Mouse (Mus musculus): Measurements from ENCODE around the gene Rint1. TPM values are rescaled to one million over a fixed set of nuclear protein-coding genes. Genes with fewer than 3 reads are reported as not detected.

Rint1 gene
- polyA plus RNA-seq, 1 experiment from 2014 or later: 39.6 TPM

DNA sequence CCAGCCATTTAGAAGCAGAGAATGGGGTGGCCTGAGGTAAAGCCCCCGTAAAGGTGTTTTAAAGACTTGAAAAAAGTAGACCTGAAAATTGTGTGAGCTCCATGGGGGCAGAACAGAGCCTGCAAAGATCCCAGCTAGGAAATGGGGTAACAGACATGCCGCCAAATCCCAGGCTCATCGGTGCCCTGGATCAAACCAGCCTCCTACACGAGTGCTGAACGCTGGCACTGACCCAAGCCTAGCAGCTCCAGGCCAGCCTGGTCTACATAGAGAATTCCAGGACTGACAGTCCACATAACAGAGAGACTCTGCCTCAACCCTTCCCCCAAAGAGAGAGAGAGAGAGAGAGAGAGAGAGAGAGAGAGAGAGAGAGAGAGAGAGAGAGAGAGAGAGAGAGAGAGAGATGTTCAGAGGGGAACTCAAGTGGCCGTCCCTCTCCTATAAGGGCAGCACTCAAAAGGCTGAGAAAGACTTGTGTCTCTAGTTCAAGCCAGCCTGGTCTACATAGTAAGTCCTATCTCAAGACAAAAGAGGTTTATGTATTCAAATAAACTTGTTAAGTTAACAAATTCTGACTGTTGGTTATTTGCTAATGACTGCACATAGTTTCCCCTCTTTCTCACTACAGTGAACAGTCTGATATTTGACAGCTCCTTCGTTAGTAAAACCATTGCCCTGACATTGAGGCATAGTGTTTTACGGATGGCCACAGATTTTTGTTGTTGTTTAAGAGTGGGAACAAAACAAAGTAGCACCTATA lies 5.3 kb upstream of the Rint1 start:
- no peaks in the 10 kb centered on the region for H3K27me3 ChIP-seq
- peak overlapping the region; percentile 70 for H3K4me3 ChIP-seq
- no peaks in the 10 kb centered on the region for H3K9me3 ChIP-seq (replicated peaks)
- H3K36me3 ChIP-seq: no peaks in the 10 kb centered on the region
- 47% methylated on average over 8 of the region's 8 CpGs for WGBS
- no peak overlapping the region; the same call in 1 of the 2 replicates for H3K9ac ChIP-seq
- H3K4me1 ChIP-seq: peaks cover 8% of the 10 kb centered on the region; the same call in 1 of the 2 replicates
- no peak for ATAC-seq (ENCODE audit: low FRiP score)
- H3K4me2 ChIP-seq (replicated peaks): peak overlapping the region; percentile 66
- H3K27ac ChIP-seq: no peak overlapping the region

DNA sequence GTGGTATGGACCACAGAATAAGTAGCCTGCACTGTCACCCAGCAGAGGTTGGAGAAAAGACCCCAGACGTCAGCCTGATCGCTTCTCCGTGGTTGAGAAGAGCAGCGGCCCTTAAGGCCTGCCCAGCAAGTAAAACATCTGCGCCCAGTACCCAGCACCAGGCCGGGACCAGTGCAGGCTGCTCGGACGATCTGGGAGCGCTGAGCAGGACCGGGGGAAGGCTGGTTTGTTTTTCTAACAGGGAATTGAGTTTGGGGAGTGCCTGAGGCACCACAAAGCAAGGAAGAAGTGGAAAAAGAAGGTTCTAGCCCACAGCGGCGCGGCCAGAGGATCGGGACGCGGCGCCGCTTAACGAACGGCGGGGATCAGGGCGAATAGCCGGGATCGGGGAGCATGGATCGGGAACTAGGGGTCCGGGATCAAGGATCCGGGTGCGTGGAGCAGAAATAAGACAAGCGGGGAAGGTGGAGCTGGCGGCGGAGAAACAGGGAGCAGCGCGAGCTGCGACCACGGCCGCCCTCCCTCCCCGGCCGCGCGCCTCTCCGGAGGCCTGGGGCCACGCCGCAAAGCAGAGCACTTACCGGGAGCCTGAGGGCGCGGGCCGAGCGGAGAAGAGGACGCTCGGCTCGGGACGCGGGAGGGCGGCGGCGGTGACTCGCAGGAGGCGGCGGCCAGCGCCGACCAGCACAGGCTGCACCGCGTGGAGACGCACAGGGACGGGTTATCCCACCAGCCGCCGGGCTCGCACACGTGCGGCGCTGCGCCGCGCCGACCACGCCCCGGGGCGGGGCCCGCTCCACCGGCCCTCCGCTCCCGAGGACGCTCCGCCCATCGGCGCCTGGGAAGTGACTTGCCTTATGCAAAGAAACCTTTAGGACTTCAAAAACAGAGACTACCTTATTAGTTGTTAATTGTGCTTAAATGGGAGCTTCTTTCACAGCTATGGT lies 4.3 kb upstream of the Rint1 start, which contains the start of gene Pus7:
Gene Pus7 (minus strand): TSS at position 781 of the 947 bp plus-strand sequence.
- no peaks in the 10 kb centered on the region for H3K27me3 ChIP-seq
- peaks cover 10% of the 10 kb centered on the region for H3K4me1 ChIP-seq
- peak within 1 kb of the TSS; percentile 70 for H3K4me3 ChIP-seq
- 0 out of 2 replicates have a peak within 1 kb of the TSS, but pooled peaks have one; percentile 14 for H3K27ac ChIP-seq
- H3K36me3 ChIP-seq: no peaks in the 10 kb centered on the region
- H3K4me2 ChIP-seq (replicated peaks): peak within 1 kb of the TSS; percentile 66
- under 1% methylated on average over 51 of the region's 86 CpGs for WGBS
- no peaks in the 10 kb centered on the region for H3K9me3 ChIP-seq (replicated peaks)
- ATAC-seq (ENCODE audit: low FRiP score): peak; percentile 92
- H3K9ac ChIP-seq: peak within 1 kb of the TSS; percentile 80

DNA sequence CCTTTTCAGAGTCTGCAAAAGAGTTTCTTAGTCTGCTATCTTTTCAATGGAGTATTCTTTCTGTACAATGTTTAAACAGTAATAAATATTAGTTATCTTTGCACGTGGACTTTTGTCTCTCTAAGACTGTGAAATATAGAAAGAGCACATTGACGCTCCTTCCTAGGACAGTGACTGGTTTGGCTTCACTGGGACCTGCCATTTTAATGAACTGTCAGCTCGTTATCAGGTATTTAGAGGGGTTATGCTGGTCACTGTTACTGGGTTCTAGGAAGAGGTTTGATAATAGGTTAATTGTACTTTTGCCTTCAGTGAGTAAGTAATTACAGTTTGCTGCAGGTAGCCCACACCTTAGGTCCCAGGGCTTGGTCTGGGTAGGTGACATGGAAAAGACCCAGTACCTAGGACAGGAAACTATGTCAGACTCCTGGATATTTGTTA lies 899 bp downstream of the Rint1 start:
- peak overlapping the region; percentile 89 for H3K9ac ChIP-seq
- peak overlapping the region; percentile 93 for H3K4me2 ChIP-seq (replicated peaks)
- H3K36me3 ChIP-seq: peaks cover 7% of the 10 kb centered on the region; the same call in 1 of the 2 replicates
- no peak overlapping the region for H3K27ac ChIP-seq
- H3K9me3 ChIP-seq (replicated peaks): no peaks in the 10 kb centered on the region
- ATAC-seq (ENCODE audit: low FRiP score): no peak
- WGBS: 49% methylated on average over 3 of the region's 3 CpGs
- peak overlapping the region; percentile 86 for H3K4me3 ChIP-seq
- H3K4me1 ChIP-seq: peaks cover 7% of the 10 kb centered on the region
- H3K27me3 ChIP-seq: no peaks in the 10 kb centered on the region

GRCm38 (mm10) chr5:23789078-23789612 lies 1.6 kb downstream of the Rint1 start:
- no peak overlapping the region for H3K9ac ChIP-seq
- H3K4me1 ChIP-seq: peaks cover 7% of the 10 kb centered on the region
- no peak overlapping the region for H3K27ac ChIP-seq
- no peaks in the 10 kb centered on the region for H3K9me3 ChIP-seq (replicated peaks)
- ATAC-seq (ENCODE audit: low FRiP score): no peak
- H3K4me2 ChIP-seq (replicated peaks): no peak overlapping the region
- WGBS: 89% methylated on average over 4 of the region's 4 CpGs
- H3K36me3 ChIP-seq: peaks cover 10% of the 10 kb centered on the region
- no peak overlapping the region for H3K4me3 ChIP-seq
- H3K27me3 ChIP-seq: no peaks in the 10 kb centered on the region

- Histone ChIP-seq H3K9me3 (replicated peaks) (no peaks in the 10 kb centered on the region), H3K4me3 (no peak overlapping the region), H3K27ac (no peak overlapping the region), H3K36me3 (peaks cover 29% of the 10 kb centered on the region), H3K4me1 (peaks cover 7% of the 10 kb centered on the region), H3K4me2 (replicated peaks) (no peak overlapping the region), H3K9ac (no peak overlapping the region), H3K27me3 (no peaks in the 10 kb centered on the region)
- ATAC-seq (ENCODE audit: low FRiP score): no peak
- WGBS: 84% methylated on average over 2 of the region's 2 CpGs
Observed at GRCm38 (mm10) chr5:23792726-23793125, 5.2 kb downstream of the Rint1 start.

- Histone ChIP-seq H3K4me2 (replicated peaks) (no peak overlapping the region), H3K9ac (no peak overlapping the region), H3K9me3 (replicated peaks) (peaks cover 7% of the 10 kb centered on the region), H3K27me3 (no peaks in the 10 kb centered on the region), H3K4me1 (no peaks in the 10 kb centered on the region), H3K36me3 (peaks cover 83% of the 10 kb centered on the region), H3K4me3 (no peak overlapping the region), H3K27ac (no peak overlapping the region)
- no peak for ATAC-seq (ENCODE audit: low FRiP score)
- WGBS: 73% methylated on average over 5 of the region's 5 CpGs
Observed at GRCm38 (mm10) chr5:23814841-23815240, 27.3 kb downstream of the Rint1 start.

DNA sequence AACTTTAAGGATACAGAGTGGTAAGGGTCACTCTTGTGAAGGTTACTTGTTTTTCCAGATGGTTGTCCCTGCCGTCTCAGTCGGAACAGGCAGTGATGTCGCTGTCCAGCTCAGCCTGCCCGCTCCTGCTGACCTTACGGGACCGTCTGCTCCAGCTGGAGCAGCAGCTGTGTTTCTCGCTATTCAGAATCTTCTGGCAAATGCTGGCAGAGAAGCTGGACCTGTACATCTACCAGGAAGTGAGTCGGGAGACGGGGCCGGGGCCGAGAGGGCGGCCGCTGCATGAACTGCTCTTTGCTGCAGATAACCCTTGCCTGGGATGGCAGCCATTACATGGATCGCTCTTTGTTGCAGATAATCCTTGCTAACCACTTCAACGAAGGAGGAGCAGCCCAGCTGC lies 29.2 kb downstream of the Rint1 start:
- Histone ChIP-seq H3K36me3 (peaks cover 75% of the 10 kb centered on the region), H3K4me3 (no peak overlapping the region), H3K27me3 (no peaks in the 10 kb centered on the region), H3K4me1 (no peaks in the 10 kb centered on the region), H3K9ac (no peak overlapping the region), H3K4me2 (replicated peaks) (no peak overlapping the region), H3K27ac (no peak overlapping the region), H3K9me3 (replicated peaks) (peaks cover 7% of the 10 kb centered on the region)
- 90% methylated on average over 15 of the region's 15 CpGs for WGBS
- no peak for ATAC-seq (ENCODE audit: low FRiP score)

GRCm38 (mm10) chr5:23822306-23822705 lies 34.8 kb downstream of the Rint1 start:
- 81% methylated on average over 11 of the region's 11 CpGs for WGBS

GRCm38 (mm10) chr5:23824171-23824733 lies 36.7 kb downstream of the Rint1 start:
- Histone ChIP-seq H3K9me3 (replicated peaks) (no peaks in the 10 kb centered on the region), H3K27me3 (no peaks in the 10 kb centered on the region; the same call in 1 of the 2 replicates), H3K4me2 (replicated peaks) (no peak overlapping the region), H3K4me1 (no peaks in the 10 kb centered on the region), H3K4me3 (no peak overlapping the region), H3K27ac (no peak overlapping the region), H3K36me3 (peaks cover 15% of the 10 kb centered on the region), H3K9ac (no peak overlapping the region)
- no peak for ATAC-seq (ENCODE audit: low FRiP score)
- WGBS: 86% methylated on average over 8 of the region's 8 CpGs

More at GRCm38 (mm10) chr5:23822306-23822705, 34.8 kb downstream of the Rint1 start:
- Histone ChIP-seq H3K27me3 (no peaks in the 10 kb centered on the region), H3K4me3 (no peak overlapping the region), H3K36me3 (peaks cover 23% of the 10 kb centered on the region), H3K9ac (no peak overlapping the region), H3K4me2 (replicated peaks) (no peak overlapping the region), H3K4me1 (no peaks in the 10 kb centered on the region), H3K27ac (no peak overlapping the region), H3K9me3 (replicated peaks) (no peaks in the 10 kb centered on the region)
- no peak for ATAC-seq (ENCODE audit: low FRiP score)

- Histone ChIP-seq H3K27ac (no peak overlapping the region), H3K27me3 (peaks cover 16% of the 10 kb centered on the region), H3K9me3 (replicated peaks) (no peaks in the 10 kb centered on the region), H3K4me2 (replicated peaks) (no peak overlapping the region), H3K9ac (no peak overlapping the region), H3K4me1 (no peaks in the 10 kb centered on the region), H3K36me3 (0 out of 2 replicates have a peak, but pooled peaks cover 3% of the 10 kb centered on the region), H3K4me3 (no peak overlapping the region)
- ATAC-seq (ENCODE audit: low FRiP score): no peak
- 38% methylated on average over 11 of the region's 11 CpGs for WGBS
Observed at GRCm38 (mm10) chr5:23826321-23827004, 39.0 kb downstream of the Rint1 start.

All from hindbrain, embryonic 12.5 days (tissue).